Mouse (Mus musculus): ENCODE data around the gene Thra.

Thra gene

GRCm38 (mm10) chr11:98777888-98778287 is 37.5 kb downstream of the Thra start:
- no peak for DNase-seq (ENCODE audit: low spot score in 2 of 2)

- no peak for DNase-seq (ENCODE audit: low spot score in 2 of 2)
Measured at GRCm38 (mm10) chr11:98781851-98782512, 41.5 kb downstream of the Thra start.

GRCm38 (mm10) chr11:98782651-98783235 is 42.3 kb downstream of the Thra start:
- no peak for DNase-seq (ENCODE audit: low spot score in 2 of 2)

GRCm38 (mm10) chr11:98783236-98783696 is 42.8 kb downstream of the Thra start:
- DNase-seq (ENCODE audit: low spot score in 2 of 2) = peak in 1 of 2 experiments; percentile 84

GRCm38 (mm10) chr11:98784139-98784538 is 43.7 kb downstream of the Thra start:
- no peak for DNase-seq (ENCODE audit: low spot score in 2 of 2)

GRCm38 (mm10) chr11:98785214-98785613 is 44.8 kb downstream of the Thra start:
- DNase-seq (ENCODE audit: low spot score in 2 of 2) = no peak

GRCm38 (mm10) chr11:98785772-98786281 is 45.4 kb downstream of the Thra start:
- peak in 1 of 2 experiments; percentile 72 for DNase-seq (ENCODE audit: low spot score in 2 of 2)

- peak; percentile 95 to 96 for DNase-seq (ENCODE audit: low spot score in 2 of 2)
Measured at GRCm38 (mm10) chr11:98786359-98787214, 46.1 kb downstream of the Thra start.

- no peak for DNase-seq (ENCODE audit: low spot score in 2 of 2)
Measured at GRCm38 (mm10) chr11:98787229-98787628, 46.8 kb downstream of the Thra start.

GRCm38 (mm10) chr11:98787691-98788090 is 47.3 kb downstream of the Thra start:
- no peak for DNase-seq (ENCODE audit: low spot score in 2 of 2)

- DNase-seq (ENCODE audit: low spot score in 2 of 2) = no peak
Measured at GRCm38 (mm10) chr11:98788139-98788538, 47.7 kb downstream of the Thra start.

- DNase-seq (ENCODE audit: low spot score in 2 of 2) = peak; percentile 43 to 79
Measured at GRCm38 (mm10) chr11:98788550-98789218, 48.2 kb downstream of the Thra start.

- no peak for DNase-seq (ENCODE audit: low spot score in 2 of 2)
Measured at GRCm38 (mm10) chr11:98789219-98789807, 48.9 kb downstream of the Thra start.

- DNase-seq (ENCODE audit: low spot score in 2 of 2) = no peak
Measured at GRCm38 (mm10) chr11:98789824-98790223, 49.4 kb downstream of the Thra start.

GRCm38 (mm10) chr11:98790631-98791205 is 50.3 kb downstream of the Thra start:
- no peak for DNase-seq (ENCODE audit: low spot score in 2 of 2)

- DNase-seq (ENCODE audit: low spot score in 2 of 2) = no peak
Measured at GRCm38 (mm10) chr11:98791448-98791847, 51.0 kb downstream of the Thra start.

GRCm38 (mm10) chr11:98792081-98792480 is 51.6 kb downstream of the Thra start:
- DNase-seq (ENCODE audit: low spot score in 2 of 2) = no peak

GRCm38 (mm10) chr11:98794469-98795014 is 54.1 kb downstream of the Thra start:
- DNase-seq (ENCODE audit: low spot score in 2 of 2) = peak; percentile 42 to 72

GRCm38 (mm10) chr11:98795015-98795713 is 54.7 kb downstream of the Thra start, which contains the start of gene Msl1:
Gene Msl1, plus strand, starts transcription at chr11:98795516.
- peak; percentile 83 to 90 for DNase-seq (ENCODE audit: low spot score in 2 of 2)
